Mouse (Mus musculus) testis, postnatal 14 days (tissue): ENCODE measurements at regions not wholly inside any gene's neighbourhood (a gene's known extent, or its start where the extent isn't known, plus 50 kb on each side); places are given as distances from the start of the nearest gene placed in this dataset.

Source experiments
- DNase-seq: peaks from one replicate; pipeline ENCODE4 v3.0.0; 2021; ENCODE audit warnings: low spot score

DNA sequence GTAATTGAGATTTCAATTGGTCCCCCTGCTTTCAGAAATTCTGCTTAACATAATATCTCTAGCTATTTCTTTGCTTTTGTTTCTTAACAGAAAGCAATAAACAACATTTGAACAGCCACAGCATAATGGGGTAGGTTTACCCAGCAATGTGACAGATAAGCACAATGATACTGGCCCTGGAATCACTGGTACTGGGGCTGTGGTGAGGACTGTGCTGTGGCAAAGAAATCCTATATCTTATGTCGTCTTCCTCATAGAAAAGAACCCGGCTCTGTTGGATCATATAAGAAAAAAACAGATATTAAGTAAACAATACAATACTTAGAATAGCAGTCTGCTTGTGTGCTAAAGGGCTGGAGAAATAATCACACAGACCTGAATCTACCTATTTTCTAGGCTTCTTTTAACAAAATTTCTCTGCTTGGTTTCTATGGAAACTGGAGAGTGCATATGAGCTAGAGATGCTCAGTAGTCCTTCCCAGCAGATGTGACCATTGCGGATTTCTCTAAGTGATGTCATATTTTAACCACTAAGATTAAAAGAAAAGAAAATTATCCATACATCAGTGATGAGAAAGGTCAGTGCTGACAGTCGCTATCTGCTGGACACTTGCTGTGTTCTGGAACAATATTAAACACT, 119.8 kb upstream of the Gnao1 start:
- no peak for DNase-seq

DNA sequence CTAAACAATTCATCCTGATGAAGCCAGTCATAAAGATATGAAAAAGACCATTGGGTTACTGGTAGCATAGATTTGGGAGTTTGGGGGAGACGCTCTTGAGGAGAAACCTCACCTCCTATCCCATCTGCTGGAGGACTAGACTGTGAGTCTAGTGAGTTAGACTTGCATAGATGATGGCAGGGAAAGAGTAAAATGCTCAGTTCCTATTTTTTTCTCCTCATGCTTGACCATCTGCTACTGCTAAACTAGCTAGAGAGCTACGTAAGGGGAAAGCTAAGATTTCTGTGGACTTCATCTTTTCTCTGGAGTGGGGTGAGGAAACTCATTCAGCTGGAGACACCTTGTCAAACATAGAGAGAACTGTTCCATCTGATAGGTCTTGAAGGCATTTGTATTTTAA, 118.4 kb upstream of the Gnao1 start:
- DNase-seq, result no peak

DNA sequence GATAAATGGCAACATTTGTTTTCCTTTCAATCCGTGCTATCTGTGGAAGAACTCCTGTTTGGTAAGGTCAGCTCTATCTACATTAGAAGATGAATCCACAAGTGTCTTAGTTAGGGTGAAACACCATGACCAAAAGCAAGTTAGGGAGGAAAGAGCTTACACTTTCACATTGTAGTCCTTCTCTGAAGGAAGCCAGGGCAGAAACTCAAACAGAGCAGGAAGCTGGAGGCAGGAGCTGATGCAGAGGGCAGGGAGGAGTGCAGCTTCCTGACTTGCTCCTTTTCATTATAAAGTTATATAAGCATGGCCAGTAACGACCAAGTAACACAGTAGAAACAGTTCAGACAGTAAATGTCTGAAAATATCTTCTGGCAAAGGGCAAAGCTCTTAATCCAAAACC, 117.9 kb upstream of the Gnao1 start:
- no peak for DNase-seq

GRCm38 (mm10) chr8:93697206-93697605, 112.6 kb upstream of the Gnao1 start:
- no peak for DNase-seq

DNA sequence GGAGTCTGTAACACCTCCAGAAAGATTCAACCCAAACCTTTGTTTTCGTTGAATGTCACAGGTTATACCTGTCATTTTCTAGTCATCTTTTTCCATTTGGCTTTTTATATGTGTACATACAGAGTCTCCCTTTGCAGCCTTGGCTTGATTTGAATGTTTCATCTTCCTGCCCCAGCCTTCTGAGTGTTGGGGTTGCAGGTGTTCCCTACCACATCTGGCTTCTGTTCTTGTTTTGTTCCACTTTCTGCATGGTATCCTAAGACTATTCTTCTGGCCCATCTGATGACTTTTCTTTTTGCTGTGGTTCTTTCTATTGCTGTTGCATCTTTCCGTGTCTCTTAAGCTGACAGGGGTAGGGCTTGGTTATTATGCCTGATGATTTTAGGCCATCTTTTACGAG, 111.3 kb upstream of the Gnao1 start:
- DNase-seq, result no peak

DNA sequence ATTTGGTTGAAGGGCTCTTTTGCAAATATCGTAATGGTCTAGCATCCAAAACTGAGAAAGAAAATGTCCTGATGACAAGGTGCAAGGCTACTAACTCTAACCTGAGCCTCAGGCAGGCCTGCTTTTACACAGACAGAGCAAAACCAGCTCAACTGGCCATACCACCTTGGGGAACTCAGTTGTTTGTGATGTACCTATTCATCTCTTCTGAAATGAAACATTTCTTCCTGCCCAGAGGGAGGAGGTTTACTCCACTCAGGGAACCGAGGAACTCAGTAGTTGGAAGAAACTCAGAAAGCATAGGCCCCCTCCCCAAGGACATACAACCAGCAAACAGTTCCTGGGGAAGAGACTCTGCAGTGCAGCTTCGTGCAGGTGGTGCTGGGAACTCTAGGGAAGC, 108.4 kb upstream of the Gnao1 start:
- DNase-seq, result no peak

- DNase-seq, result no peak
Observed at GRCm38 (mm10) chr8:93712066-93712706, 97.6 kb upstream of the Gnao1 start.

GRCm38 (mm10) chr8:93713221-93713620, 96.5 kb upstream of the Gnao1 start:
- no peak for DNase-seq

GRCm38 (mm10) chr8:93724896-93725489, 84.8 kb upstream of the Gnao1 start:
- DNase-seq, result no peak

DNA sequence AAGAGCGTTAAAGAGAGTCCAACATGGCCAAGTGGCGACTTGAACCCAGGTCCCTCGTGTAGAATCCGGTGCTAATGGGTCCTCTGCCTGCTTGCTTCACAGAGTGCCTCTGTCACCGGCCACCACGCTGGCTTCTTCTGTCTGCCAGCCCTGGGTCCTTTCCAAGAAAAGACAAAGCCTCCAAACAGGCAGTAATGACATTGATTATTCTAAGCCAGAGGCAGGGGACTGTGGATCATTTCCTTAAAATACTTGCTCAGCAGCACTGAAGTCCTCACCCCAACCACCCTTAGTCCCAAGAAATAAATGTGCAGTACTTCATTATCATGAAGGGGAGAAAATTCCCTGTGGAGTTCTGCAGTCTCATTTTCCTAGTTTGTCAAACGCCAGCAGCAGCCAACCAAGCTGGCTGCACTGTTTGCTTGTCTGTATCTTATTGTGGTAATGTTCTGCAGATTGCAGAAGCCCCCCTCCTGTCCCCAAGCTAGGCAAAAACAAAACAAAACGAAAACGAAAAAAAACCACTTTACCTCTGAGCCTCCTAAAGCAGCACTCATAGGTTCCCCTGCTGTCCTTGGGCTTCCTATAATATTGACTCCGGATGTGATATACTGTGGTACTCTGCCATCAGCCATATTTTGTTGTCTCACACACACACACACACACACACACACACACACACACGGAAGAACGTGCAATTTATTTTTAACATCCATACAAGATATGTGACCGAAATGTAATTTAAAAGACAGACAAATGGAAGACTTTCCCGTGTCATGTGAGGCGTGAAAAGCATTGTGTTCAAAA, 80.4 kb upstream of the Gnao1 start:
- no peak for DNase-seq

- no peak for DNase-seq
Observed at GRCm38 (mm10) chr8:93730738-93731700, 78.7 kb upstream of the Gnao1 start.

GRCm38 (mm10) chr8:93734818-93735217, 74.9 kb upstream of the Gnao1 start:
- no peak for DNase-seq

DNA sequence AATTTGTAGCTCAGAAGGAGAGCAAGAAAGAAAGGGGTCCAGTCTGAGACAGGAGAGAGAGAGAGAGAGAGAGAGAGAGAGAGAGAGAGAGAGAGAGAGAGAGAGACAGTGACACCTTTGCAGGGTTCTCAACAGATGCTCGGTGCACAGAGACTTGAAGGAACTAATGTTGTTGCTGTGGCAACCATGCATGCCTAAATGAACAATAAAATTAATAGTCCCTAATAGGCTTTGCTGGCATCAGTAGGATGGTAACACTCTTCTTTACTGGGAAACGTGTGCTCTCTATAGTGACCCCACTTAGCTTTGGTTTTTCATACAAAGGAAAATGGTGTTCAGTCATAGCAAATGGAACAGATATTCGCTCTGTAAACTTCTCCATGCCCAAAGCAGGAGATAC, 69.5 kb upstream of the Gnao1 start:
- DNase-seq, result no peak

DNA sequence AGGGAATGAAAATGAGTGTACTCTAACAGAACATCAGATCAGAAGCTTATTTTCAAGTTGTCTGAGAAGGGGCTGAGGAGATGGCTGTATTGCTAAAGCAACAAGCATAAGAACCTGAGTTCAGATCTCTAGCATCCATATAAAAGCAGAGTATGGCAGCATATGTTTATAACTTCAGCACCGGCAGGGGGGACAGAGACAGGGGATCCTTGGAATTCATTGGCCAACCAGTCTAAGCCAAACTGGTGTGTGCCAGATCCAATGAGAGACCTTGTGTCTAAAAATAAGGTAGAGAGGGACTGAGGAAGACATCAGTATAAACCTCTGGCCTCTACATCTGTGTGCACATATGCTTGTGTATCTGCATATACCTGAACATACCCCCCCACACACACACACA, 61.0 kb upstream of the Gnao1 start:
- DNase-seq, result no peak

DNA sequence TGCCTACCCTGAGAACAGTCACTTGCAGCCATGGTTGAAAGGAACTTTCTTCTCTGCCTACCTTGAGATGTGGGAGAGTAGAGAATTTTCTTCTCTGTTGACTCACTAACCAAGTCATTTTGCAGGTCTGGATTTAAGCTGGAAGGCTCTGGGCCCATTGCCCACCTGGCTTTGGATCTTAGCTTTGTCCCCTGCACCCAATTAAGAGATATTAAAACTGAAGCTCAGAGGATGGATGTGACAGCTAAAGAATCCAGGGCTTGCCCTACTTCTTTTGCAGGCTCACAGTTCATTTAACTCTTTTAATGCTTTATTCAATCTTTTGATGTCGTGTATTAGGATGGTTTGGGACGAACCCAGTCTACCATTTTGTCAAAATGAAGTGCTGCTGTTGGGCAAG, 58.8 kb upstream of the Gnao1 start:
- no peak for DNase-seq

DNA sequence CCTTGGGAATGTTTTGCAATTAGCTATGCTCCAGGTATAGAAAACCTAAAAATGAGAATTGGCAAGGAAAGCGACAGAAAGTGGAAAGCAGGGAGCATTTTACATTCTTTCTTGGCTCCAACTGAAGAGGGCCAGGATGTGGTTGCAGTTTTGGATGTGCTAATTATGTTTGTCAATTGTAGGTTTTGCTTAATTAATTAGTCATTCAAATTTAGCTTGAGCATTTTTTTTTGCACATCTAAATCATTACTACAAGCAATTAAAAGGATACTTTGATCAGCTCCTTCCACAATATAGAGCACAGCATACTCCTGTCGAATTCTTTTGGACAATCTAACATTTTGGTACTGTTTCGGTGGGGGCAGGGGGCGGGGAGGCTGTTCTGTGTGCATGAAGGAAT, 53.8 kb upstream of the Gnao1 start:
- DNase-seq, result no peak
